Mouse (Mus musculus) fibroblast of lung, adult 2 months (primary cell): ENCODE results near the gene Taf3.
A peak's percentile ranks its signal among the peaks of the same experiment; 100 is the strongest.

Experiments used
- DNase-seq: peaks from one replicate; pipeline ENCODE4 v3.0.0-alpha.2; 2011; ENCODE audit warnings: low read depth

Gene Taf3

GRCm38 (mm10) chr2:9889651-9890183, 158.7 kb downstream of the Taf3 start, which contains the start of gene Gata3:
Gene Gata3 (minus strand): TSS chr2:9890034.
- DNase-seq = no peak

- no peak for DNase-seq
Measured at GRCm38 (mm10) chr2:9888913-9889650, 159.3 kb downstream of the Taf3 start, which contains the start of gene 9230102O04Rik. Gene 9230102O04Rik (minus strand): TSS chr2:9889540.

GRCm38 (mm10) chr2:9887636-9888035, 160.8 kb downstream of the Taf3 start:
- DNase-seq = no peak

- DNase-seq = no peak
Measured at GRCm38 (mm10) chr2:9886921-9887610, 161.3 kb downstream of the Taf3 start.

GRCm38 (mm10) chr2:9886031-9886430, 162.4 kb downstream of the Taf3 start:
- no peak for DNase-seq

- DNase-seq = no peak
Measured at GRCm38 (mm10) chr2:9885217-9885770, 163.1 kb downstream of the Taf3 start.

- DNase-seq = no peak
Measured at GRCm38 (mm10) chr2:9884533-9885216, 163.7 kb downstream of the Taf3 start.

- DNase-seq = no peak
Measured at GRCm38 (mm10) chr2:9883803-9884532, 164.4 kb downstream of the Taf3 start.

- DNase-seq = no peak
Measured at GRCm38 (mm10) chr2:9882926-9883802, 165.2 kb downstream of the Taf3 start.

GRCm38 (mm10) chr2:9882371-9882925, 165.9 kb downstream of the Taf3 start:
- no peak for DNase-seq

- DNase-seq = no peak
Measured at GRCm38 (mm10) chr2:9881611-9882023, 166.8 kb downstream of the Taf3 start.

- DNase-seq = no peak
Measured at GRCm38 (mm10) chr2:9881051-9881591, 167.3 kb downstream of the Taf3 start, which contains the start of gene 4930412O13Rik. Gene 4930412O13Rik (plus strand): TSS chr2:9881252.

GRCm38 (mm10) chr2:9880271-9880670, 168.1 kb downstream of the Taf3 start:
- no peak for DNase-seq

GRCm38 (mm10) chr2:9879493-9879892, 168.9 kb downstream of the Taf3 start:
- DNase-seq = peak; percentile 82

GRCm38 (mm10) chr2:9879092-9879491, 169.3 kb downstream of the Taf3 start:
- no peak for DNase-seq

GRCm38 (mm10) chr2:9878564-9879081, 169.8 kb downstream of the Taf3 start:
- no peak for DNase-seq

GRCm38 (mm10) chr2:9877966-9878563, 170.3 kb downstream of the Taf3 start:
- DNase-seq = no peak

- DNase-seq = no peak
Measured at GRCm38 (mm10) chr2:9877326-9877690, 171.1 kb downstream of the Taf3 start.
